Comparison of ENCODE assay signal across 16 mouse cellular contexts in genomic region chr19:48313776-48314175, GRCm38 (mm10).
"Had no signal": no experiment of that assay in that cellular context is flagged by ENCODE, and none has a peak within 500 bp of the region (broad histone marks: within the 10 kb centered on the region; RNA-seq: fewer than 3 reads in every experiment).

No protein-coding gene starts in this region.

- H3K9me3 ChIP-seq: neural tube, embryonic 13.5 days; neural tube, embryonic 15.5 days; stomach, embryonic 15.5 days had no signal

- H3K27ac ChIP-seq: neural tube, embryonic 13.5 days; neural tube, embryonic 15.5 days; stomach, embryonic 15.5 days; stomach, postnatal 0 days had no signal

- H3K4me3 ChIP-seq: neural tube, embryonic 13.5 days; neural tube, embryonic 15.5 days; stomach, embryonic 15.5 days had no signal

- H3K9ac ChIP-seq: neural tube, embryonic 13.5 days; neural tube, embryonic 15.5 days; stomach, embryonic 15.5 days had no signal

- DNase-seq: retina, postnatal 1 day; right cerebral cortex, adult 18-20 months; right cerebral cortex, postnatal 14 days; right cerebral cortex, postnatal 25 days; right cerebral cortex, postnatal 4 days; spleen, adult 18-20 months; thymus, adult 18-20 months; thymus, adult 2 months; thymus, postnatal 14 days; thymus, postnatal 25 days; thymus, postnatal 36 days; thymus, postnatal 4 days had no signal

- H3K4me1 ChIP-seq: stomach, embryonic 15.5 days had no signal

- H3K27me3 ChIP-seq: neural tube, embryonic 13.5 days; neural tube, embryonic 15.5 days; stomach, embryonic 15.5 days had no signal

- H3K36me3 ChIP-seq: neural tube, embryonic 13.5 days; neural tube, embryonic 15.5 days; stomach, embryonic 15.5 days had no signal

- H3K4me2 ChIP-seq: neural tube, embryonic 13.5 days; neural tube, embryonic 15.5 days; stomach, embryonic 15.5 days had no signal
